Mouse (Mus musculus): ENCODE measurements around the gene Dtx3.
"Not testable (repeated sequence)": the region's sequence is repeated elsewhere in the genome, so short reads cannot be mapped to it uniquely, and the experiment has no call there.

Dtx3 gene

GRCm38 (mm10) chr10:127204589-127204988 is 9.1 kb upstream of the Dtx3 start:
- DNase-seq (ENCODE audit: low read depth, low spot score), result no peak

DNA sequence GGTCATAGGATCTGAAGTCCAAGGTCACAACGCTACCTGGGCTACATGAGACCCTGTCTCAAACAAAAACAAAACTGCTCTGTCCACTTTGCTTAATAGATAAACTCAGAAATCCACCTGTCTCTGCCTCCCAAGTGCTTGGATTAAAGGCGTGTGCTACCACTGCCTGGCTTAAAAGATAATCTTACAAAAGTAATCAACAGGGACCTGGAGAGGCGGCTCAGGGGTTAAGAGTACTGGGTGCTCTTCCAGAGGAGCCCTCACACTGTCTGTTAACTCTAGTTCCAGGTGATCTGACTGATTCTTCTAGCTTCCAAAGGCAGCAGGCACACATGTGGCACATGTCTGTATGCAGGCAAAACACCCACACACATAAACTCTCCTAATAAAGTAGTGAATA is 7.6 kb upstream of the Dtx3 start:
- DNase-seq (ENCODE audit: low read depth, low spot score), result no peak

- DNase-seq (ENCODE audit: low read depth, low spot score), result no peak
Measured at GRCm38 (mm10) chr10:127200279-127200678, 4.8 kb upstream of the Dtx3 start.

GRCm38 (mm10) chr10:127199474-127199873 is 3.9 kb upstream of the Dtx3 start:
- DNase-seq (ENCODE audit: low read depth, low spot score), result no peak

DNA sequence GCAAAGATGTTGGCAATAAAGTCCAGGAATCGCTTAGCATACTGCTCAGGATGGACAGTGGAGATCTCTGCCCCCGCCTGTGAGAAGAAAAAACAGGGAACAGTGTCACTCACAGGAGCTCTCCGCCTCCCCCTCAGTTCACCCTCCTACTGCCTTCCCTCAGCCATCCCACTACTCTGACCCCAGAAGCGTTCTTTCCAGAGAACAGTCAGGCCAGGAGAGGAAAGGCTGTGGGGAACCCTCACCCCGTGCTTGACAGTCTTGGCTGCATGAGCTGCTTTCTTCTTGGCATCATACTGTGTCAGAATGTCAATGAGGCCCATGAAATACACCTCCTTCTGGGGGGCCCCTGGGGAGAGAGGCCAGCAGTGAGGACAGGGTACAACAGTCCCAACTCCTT is 3.5 kb upstream of the Dtx3 start:
- DNase-seq (ENCODE audit: low read depth, low spot score), result no peak

GRCm38 (mm10) chr10:127198492-127198891 is 3.0 kb upstream of the Dtx3 start:
- no peak for DNase-seq (ENCODE audit: low read depth, low spot score)

GRCm38 (mm10) chr10:127197505-127198110 is 2.1 kb upstream of the Dtx3 start:
- no peak for DNase-seq (ENCODE audit: low read depth, low spot score)

- no peak for DNase-seq (ENCODE audit: low read depth, low spot score)
Measured at GRCm38 (mm10) chr10:127197104-127197503, 1.6 kb upstream of the Dtx3 start.

DNA sequence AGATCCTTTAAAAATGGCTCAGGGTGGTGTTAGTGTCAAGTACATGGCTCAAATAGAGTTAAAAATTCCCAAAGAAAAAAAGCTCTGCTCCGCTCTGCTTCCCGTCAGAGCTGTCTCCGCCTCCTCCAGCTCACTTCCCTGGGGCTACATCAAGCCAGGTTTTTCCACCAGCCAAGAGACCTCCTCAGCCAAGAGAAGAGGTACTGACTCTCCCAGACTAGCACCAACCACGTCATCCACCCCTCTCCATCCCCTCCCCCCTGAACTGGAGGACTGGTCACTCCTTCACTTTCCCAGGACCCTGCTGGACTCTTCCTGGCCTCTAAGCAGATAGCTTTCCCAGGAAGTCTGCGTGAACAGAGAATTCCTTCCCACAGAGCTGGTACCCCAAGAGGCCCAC is 864 bp upstream of the Dtx3 start:
- DNase-seq (ENCODE audit: low read depth, low spot score), result no peak

DNA sequence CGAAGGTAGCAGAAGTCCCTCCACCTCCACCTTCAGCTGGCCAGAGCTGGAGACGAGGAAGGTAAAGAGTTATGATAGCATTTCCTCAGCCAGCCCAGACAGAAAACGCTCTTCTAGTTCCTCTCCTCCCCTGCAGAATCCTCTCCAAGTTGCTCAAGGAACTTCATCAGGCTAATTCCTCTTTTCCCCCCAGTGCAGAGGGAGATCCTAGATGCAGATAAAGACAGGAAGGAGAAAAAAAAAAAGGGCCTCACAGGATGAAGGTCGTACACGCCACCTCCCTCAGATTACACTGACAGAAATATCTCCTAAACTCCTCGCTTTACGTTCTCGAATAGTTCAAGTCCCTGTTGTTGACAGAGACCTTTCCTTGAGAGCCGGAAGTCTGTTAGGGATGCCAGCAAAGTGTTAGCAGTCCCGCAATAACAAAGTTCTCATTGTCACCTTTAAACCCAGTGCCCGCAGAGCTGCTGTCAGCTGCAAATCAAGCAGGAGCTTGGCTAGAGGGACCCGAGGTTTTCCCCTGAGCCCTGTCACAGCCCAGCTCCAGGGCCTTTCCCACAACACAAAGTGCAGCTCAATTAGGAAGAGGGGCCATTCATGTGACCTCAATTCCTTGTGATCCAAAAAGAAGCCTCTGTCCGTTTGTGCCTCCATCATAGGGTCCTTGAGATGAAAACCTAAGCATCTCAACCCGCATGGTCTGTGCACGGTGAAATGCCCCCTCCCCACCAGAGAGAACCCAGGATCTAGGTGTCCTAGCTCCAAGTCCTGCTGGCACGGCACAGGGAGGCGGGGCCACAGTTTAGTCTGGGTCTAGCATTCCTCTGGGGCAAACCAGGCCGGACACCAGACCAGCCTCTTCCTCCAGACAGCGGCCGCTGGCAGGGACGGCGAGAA is 850 bp downstream of the Dtx3 start:
- DNase-seq (ENCODE audit: low read depth, low spot score), result no peak

DNA sequence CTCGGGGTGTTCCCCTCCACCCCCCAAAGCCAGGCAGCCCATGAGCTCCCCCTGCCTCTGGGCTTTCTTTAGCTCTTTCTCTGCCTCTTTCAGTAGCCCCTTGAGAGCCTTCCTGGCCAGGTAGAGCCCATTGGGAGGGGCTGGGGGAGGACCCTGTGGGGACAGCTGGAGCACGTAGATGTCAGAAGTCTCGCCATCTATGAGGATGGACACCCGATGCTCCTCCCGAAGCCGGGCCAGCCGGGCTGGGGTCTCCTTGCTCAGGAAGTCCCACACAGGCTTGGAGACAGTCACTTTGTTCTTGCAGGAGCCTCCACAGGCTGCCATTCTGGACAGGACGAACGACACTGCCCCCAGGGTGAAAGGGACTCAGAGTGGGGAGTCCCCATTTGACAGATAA is 2.5 kb downstream of the Dtx3 start:
- DNase-seq (ENCODE audit: low read depth, low spot score), result no peak

- not testable (repeated sequence) for DNase-seq (ENCODE audit: low read depth, low spot score)
Measured at GRCm38 (mm10) chr10:127192057-127192328, 3.5 kb downstream of the Dtx3 start.

- no peak for DNase-seq (ENCODE audit: low read depth, low spot score)
Measured at GRCm38 (mm10) chr10:127191191-127192056, 4.1 kb downstream of the Dtx3 start.

DNA sequence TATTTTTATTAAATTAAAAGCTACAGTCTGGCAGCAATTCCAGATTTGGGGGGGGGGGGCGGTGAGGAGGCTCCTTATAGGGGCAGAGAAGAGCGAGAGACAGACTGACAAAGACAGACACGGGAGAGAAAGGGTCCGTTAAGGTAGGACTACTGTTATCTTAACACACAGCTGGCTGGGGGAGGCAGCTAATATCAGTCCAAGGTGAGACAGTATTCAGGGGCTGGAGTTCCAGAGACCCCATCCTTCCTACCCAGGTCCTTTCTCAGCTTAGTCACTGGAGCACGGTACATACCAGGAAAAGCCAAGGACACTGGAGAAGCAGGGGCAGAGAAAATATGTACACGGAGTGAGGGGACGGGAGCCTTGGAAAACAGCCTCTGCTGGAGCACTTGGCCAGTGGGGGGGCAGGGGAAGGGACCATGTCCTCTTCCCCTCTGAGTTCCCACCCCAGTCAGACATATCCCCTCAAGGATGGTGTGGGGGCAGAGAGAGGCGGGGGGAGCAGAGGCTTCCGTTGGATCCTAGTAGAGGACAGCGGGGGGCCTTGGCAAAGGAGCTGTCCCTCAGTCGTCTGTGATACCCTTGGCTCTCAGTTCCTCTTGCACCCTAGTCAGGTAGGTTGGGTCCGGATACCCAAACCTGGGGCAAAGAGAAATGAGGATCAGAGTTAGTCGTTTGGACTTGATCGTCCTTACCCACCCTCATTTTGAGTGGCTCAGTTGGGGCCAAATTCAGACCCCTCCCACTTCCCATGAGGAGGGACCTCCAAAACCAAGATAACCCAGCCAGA is 4.9 kb downstream of the Dtx3 start:
- DNase-seq (ENCODE audit: low read depth, low spot score), result no peak

GRCm38 (mm10) chr10:127189651-127190381 is 5.7 kb downstream of the Dtx3 start, which contains the start of gene Arhgef25:
TSS of gene Arhgef25 (minus strand) at chr10:127190083.
- no peak for DNase-seq (ENCODE audit: low read depth, low spot score)

DNA sequence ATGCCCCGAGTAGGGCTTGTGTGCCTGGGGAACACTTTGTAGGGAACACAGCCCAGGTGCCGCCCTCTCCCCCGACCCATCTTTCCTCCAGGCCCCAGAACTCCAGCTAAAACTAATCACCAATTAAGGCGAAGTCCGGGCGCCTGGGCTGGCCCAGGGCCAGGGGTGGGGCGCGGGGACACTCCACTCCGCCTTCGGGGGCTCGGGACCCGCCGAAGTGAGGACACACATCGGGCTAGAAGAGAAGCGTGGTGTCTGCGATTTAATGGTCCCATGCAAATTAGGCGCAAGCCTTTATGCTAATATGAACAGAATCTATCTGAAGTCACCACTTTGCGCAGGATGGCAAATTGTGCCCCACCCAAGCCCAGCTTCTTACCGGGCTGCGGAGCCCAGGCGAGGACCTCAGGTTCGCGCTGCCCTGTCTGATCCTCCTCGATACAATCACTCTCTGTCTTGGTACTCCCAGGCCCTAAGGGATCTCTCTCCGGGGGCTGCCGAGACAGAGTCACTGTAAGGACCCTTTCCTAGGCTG is 6.3 kb downstream of the Dtx3 start:
- no peak for DNase-seq (ENCODE audit: low read depth, low spot score)

DNA sequence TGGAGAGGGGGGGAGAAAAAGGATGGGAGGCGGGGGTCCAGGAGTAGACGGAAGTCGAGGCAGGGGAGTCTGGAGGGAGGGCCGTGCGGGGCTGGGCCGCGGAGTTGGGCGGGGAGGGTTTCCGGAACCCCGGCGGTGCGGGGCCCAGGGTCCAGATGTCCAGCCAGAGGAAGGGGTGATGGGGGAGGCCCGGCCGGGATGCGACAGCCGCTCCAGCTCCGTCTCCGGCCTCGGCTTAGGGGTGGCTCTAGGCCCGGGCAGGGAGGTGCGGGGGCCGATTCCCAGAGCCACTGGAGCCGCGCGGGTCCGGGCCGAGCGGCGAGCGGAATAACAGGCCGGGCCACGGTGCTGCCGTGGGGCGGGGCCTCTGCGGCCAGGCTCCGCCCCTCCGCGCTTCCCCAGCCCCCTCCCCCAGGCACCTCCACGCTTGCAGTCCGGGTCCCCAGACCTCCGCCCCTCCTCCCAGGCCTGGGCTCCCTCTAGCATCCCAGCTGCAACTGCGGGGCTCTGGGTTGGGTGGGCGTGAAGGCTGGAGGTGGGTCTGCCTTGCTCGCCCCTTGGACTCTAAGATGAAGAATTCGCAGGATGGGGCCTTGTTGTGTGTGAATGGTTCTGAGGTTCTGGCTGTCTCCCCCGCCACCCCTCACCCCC is 6.9 kb downstream of the Dtx3 start:
- DNase-seq (ENCODE audit: low read depth, low spot score), result peak; percentile 78

- no peak for DNase-seq (ENCODE audit: low read depth, low spot score)
Measured at GRCm38 (mm10) chr10:127188079-127188453, 7.5 kb downstream of the Dtx3 start.

GRCm38 (mm10) chr10:127187371-127188078 is 8.0 kb downstream of the Dtx3 start:
- DNase-seq (ENCODE audit: low read depth, low spot score), result no peak

All from embryo, embryonic 11.5 days (tissue).